Mouse (Mus musculus): ENCODE measurements around the gene Osbpl10.
A peak's percentile ranks its signal among the peaks of the same experiment; 100 is the strongest.

The Osbpl10 gene

DNA sequence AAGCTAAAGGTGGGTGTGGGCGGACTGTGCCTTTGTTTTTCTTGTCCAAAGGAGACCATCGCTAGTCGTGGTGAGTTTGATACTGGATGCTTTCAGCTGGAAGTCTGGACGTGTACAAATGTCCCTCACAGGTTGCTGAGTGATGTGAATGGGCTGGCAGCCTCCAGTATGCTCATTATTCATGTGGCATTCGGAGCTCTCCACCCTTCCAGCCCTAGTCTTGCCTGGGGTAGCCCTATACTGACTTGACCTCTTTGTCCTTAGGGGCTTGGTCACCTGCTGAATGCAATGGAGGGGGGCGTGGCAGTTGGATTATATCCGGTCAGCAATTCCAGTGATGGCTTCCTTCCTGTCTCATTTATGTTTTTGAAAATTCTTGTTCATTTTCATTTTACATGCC lies 56.4 kb downstream of the Osbpl10 start:
- DNase-seq, result no peak

DNA sequence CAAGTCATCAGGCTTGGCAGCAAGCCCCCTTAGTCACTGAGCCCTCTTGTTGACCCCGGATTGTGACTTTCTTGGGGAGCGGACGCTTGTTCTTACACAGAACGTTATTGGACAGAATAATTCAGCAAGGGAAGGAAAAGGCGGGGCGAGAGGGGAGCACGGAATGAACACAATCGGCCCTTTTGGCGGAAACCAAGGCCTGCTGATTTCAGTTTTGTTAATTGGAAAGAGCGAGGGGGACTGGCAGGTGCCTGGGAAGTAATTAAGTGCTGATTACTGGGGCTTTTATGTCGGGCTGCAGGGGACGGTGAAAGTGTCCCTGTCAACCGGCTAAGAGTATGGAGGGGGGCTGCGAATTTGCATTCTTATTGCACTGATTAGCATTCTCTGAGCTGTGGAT lies 59.8 kb downstream of the Osbpl10 start:
- DNase-seq, result no peak

DNA sequence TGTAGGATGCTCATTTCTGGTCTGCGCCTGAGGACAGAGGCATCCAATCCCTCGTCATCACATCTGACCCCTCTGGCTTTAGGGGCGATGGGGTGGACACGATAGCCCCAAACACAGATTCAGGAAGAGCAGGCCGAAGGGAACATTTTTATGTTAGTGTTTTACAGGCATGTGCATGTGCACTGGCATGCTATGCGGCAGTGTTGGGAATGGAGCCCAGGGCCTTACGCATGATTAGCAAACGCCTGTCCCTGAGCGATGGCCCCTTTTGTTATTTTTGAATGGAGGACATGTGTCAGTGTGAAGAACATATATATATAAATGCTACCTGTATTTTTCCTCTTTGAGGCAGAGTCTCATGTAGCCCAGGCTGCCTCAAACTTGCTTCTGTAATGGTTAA lies 60.3 kb downstream of the Osbpl10 start:
- DNase-seq, result no peak

DNA sequence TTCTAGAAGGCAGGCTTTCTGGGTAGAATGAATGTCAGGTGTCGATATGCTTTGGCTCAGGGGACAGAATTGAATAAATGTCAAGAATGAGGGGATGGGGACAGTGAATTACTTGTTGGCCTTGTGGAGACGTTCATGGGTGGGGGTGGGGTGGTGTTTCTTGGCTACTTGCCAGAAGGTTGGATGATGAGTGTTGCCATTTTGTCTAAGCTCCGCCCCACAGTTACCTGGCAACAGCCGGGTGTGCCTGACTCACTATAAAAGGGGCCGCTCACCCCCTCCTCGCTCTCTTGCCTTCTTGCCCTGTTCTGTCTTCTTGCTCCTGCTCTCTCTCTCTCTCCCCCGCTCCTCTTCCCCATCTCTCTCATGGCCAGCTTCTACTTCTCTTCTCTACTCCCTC lies 60.9 kb downstream of the Osbpl10 start:
- no peak for DNase-seq

DNA sequence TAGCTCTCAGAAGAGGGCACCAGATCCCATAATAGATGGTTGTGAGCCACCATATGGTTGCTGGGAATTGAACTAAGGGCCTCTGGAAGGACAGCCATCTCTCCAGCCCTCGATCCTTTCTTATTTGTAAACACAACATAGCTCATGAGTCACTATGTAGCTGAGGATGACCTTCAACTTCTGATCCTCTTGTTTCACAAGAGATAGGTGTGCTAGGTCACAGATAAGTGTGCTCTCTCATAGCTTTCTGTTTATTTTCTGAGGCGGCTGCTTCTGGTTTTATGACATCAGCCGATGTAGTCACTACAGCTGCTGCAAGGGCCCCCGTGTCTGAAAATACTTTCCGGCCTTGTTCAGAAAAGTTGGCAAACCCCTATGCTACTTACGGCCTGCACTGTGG lies 64.2 kb downstream of the Osbpl10 start:
- no peak for DNase-seq

- no peak for DNase-seq
Measured at GRCm38 (mm10) chr9:115042971-115043706, 64.8 kb downstream of the Osbpl10 start.

- no peak for DNase-seq
Measured at GRCm38 (mm10) chr9:115043881-115044770, 65.8 kb downstream of the Osbpl10 start.

DNA sequence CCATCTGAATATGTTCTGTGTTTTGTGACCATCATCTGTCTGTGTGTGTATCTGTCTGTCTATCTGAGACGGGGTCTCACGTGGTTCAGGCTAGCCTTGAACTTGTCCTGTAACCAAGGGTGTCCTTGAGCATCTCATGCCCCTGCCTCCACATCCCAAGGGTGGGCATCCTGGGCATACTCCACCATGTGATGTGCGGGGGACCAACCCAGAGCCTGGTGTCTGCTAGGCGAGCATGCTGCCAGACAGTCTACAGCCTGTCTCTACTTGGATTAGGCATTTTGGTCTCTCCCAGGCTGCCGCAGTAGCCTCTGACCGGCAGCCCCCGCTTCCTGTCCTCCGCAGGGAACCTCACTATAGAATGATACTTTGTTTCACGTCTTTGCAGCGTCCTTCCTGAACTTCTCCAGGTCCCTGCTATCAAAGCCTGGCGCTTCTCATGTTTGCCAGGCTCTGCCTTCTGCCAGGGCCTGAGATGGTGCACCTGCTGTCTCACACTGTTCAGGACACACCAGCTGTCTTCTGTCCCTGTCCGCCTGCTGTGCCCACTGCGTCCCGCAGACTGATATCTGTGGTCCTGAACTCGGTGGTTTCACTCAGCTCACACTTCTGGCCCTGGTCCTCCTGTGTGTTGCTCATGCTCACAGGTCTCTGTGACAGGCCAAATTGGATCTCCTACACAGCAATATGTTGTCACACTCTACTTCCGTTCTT lies 66.9 kb downstream of the Osbpl10 start:
- peak; percentile 69 for DNase-seq

GRCm38 (mm10) chr9:115046701-115047100 lies 68.3 kb downstream of the Osbpl10 start:
- DNase-seq, result no peak

- DNase-seq, result no peak
Measured at GRCm38 (mm10) chr9:115048340-115048739, 70.0 kb downstream of the Osbpl10 start.

- no peak for DNase-seq
Measured at GRCm38 (mm10) chr9:115048861-115049260, 70.5 kb downstream of the Osbpl10 start.

DNA sequence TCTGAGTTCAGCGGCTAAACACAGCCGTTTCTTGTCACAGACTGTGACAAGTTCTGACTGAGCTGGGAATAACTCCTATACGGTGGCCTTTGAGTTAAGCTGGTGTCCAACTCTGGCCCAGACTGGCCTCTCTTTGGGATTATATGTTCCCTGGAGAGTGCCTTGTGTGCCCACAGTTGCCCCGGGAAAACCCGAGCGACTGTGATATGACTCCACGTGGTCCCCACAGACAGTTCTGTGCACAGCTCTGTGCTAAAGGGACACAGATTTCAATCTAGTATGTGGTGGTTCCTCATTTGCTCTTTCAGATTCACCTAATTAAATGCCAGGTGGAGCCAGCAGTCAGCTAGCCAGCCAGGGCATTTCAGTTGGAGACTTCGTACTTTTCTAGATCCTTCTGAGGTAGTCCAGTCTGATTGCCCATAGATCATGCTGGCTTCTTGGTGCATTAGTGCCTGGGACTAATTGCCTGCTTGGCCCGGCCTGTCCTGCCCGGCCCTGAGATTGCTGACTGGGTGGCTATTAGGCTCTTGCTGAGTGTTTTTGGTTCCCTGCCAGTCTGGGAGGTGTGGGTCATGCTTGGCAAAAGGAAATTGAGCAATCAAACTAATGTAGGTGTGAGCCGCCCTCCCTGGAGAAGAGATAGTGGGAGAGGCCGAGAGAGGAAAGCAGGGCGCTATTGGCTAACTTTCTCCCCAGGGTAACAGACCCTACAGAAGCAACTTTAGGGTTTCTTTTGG lies 71.8 kb downstream of the Osbpl10 start:
- DNase-seq, result peak; percentile 30

DNA sequence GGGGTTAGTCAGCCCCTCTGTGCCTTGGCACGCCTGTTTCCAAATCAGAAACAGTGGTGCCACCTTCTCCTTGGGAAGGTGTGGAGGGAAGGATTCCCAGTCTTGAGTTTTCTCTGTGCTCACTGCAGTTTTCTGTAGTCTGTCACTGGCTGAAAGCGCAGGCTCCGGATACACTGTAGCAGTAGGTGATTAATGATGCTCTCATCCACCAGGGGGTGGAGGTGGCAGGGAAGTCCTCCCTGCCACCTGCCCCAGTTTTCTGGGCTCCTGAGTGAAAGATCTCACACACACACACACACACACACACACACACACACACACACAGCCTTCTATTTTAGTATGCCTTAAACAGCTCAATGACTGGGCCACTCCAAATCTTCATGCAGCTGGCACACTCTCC lies 73.6 kb downstream of the Osbpl10 start:
- no peak for DNase-seq

GRCm38 (mm10) chr9:115053779-115054178 lies 75.4 kb downstream of the Osbpl10 start:
- DNase-seq, result no peak

GRCm38 (mm10) chr9:115055041-115055830 lies 76.9 kb downstream of the Osbpl10 start:
- no peak for DNase-seq

GRCm38 (mm10) chr9:115058806-115059205 lies 80.4 kb downstream of the Osbpl10 start:
- DNase-seq, result peak; percentile 24

DNA sequence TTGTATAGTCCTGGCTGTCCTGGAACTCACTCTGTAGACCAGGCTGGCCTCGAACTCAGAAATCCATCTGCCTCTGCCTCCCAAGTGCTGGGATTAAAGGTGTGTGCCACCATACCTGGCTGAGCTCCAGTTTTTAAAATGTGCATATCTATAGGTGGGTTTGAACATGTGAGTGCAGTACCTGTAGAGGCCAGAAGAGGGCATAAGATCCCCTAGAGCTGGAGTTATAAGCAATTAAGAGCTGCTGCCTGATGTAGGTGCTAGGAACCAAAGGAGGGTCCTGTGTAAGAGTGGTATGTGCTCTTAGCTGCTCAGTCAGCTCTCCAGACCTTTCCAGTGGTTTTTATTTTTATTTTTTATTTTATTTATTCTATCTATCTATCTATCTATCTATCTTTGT lies 86.5 kb downstream of the Osbpl10 start:
- no peak for DNase-seq

- DNase-seq, result no peak
Measured at GRCm38 (mm10) chr9:115067071-115067470, 88.7 kb downstream of the Osbpl10 start.

DNA sequence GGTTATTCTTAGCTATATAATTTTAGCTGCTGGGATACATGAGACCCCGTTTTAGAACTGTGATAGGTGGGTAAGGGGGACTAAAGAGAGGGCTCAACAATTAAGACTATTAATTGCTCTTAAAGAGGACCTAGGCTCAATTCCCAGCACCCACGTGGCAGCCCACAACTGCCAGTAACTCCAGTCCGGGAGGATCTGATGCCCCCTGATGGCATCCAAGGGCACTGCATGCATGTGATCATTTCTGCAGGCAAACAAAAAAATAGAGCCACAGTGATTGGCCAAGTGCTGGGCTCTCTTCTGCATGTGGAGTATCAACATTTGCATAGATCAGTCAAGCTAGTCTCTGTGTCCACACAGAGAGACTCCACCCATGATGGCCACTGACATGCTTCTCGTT lies 96.8 kb downstream of the Osbpl10 start:
- DNase-seq, result no peak

GRCm38 (mm10) chr9:115088295-115088993 lies 110.1 kb downstream of the Osbpl10 start:
- peak; percentile 70 for DNase-seq

GRCm38 (mm10) chr9:115089644-115090043 lies 111.3 kb downstream of the Osbpl10 start:
- no peak for DNase-seq

Data from cerebellum, adult 9-11 months (tissue).